Mouse (Mus musculus) forebrain, embryonic 14.5 days (tissue): ENCODE measurements around the gene Slc10a7. TPM values are rescaled to one million over a fixed set of nuclear protein-coding genes. Genes with fewer than 3 reads are reported as not detected.

ENCODE experiments used
- ATAC-seq: fragments of 200-750 bp; cut with Nextera tagmentation; 2 replicates; pipeline ENCODE4 v1.8.0; 2017; ENCODE audit warnings: mild to moderate bottlenecking, moderate library complexity
- DNase-seq: peaks from one replicate; pipeline ENCODE4 v3.0.0-alpha.2; 2015; ENCODE audit warnings: low spot score
- H3K27ac ChIP-seq: fragments of 300-500 bp; sonication (generic); 2 replicates; pipeline ENCODE4 v1.5.1; 2014; ENCODE audit warnings: low read depth, mild to moderate bottlenecking, control low read depth, low read length, moderate library complexity
- H3K27me3 ChIP-seq: fragments of 300-500 bp; sonication (generic); replicated peaks from 2 replicates; pipeline ENCODE4 v1.6.1; 2014; ENCODE audit warnings: low read length, control low read depth, mixed read lengths; ENCODE audit not compliant: control insufficient read depth, insufficient read depth
- H3K36me3 ChIP-seq: fragments of 300-500 bp; sonication (generic); 2 replicates; pipeline ENCODE4 v1.6.1; 2014; ENCODE audit warnings: low read length, control low read depth; ENCODE audit not compliant: control insufficient read depth, insufficient read depth
- H3K4me1 ChIP-seq: fragments of 300-500 bp; sonication (generic); 2 replicates; pipeline ENCODE4 v1.6.1; 2014; ENCODE audit warnings: antibody characterized with exemption, low read length, control low read depth; ENCODE audit not compliant: control insufficient read depth, insufficient read depth
- H3K4me2 ChIP-seq: fragments of 300-500 bp; sonication (generic); 2 replicates; pipeline ENCODE4 v1.6.1; 2014; ENCODE audit warnings: mild to moderate bottlenecking, control low read depth, low read length
- H3K4me3 ChIP-seq: fragments of 300-500 bp; sonication (generic); 2 replicates; pipeline ENCODE4 v1.5.1; 2014; ENCODE audit warnings: low read depth, low read length, control low read depth
- H3K9ac ChIP-seq: fragments of 300-500 bp; sonication (generic); 2 replicates; pipeline ENCODE4 v1.6.1; 2014; ENCODE audit warnings: mild to moderate bottlenecking, low read length, control low read depth, moderate library complexity
- H3K9me3 ChIP-seq: fragments of 300-500 bp; sonication (generic); replicated peaks from 2 replicates; pipeline ENCODE4 v1.6.1; 2016; ENCODE audit warnings: low read length, control low read depth, mixed read lengths; ENCODE audit not compliant: control insufficient read depth
- WGBS: fragments of 180-500 bp; shearing (Covaris S2); extraction: QIAGEN DNeasy Blood & Tissue Kit; methylation state at CpG from one replicate; pipeline ENCODE4 v1.1.7; 2014; 5-methylcytosine and 5-hydroxymethylcytosine counted together
- polyA plus RNA-seq: library from polyadenylated mRNA; unstranded; fragments of >200 nt; fragmentation: Nextera tagmentation; extraction: Ambion mirVana; gene quantifications from 2 replicates; pipeline ENCODE4 v1.2.1, GENCODE M21; 2014

The Slc10a7 gene
- polyA plus RNA-seq, 1 experiment from 2014 or later = 5.2 TPM

DNA sequence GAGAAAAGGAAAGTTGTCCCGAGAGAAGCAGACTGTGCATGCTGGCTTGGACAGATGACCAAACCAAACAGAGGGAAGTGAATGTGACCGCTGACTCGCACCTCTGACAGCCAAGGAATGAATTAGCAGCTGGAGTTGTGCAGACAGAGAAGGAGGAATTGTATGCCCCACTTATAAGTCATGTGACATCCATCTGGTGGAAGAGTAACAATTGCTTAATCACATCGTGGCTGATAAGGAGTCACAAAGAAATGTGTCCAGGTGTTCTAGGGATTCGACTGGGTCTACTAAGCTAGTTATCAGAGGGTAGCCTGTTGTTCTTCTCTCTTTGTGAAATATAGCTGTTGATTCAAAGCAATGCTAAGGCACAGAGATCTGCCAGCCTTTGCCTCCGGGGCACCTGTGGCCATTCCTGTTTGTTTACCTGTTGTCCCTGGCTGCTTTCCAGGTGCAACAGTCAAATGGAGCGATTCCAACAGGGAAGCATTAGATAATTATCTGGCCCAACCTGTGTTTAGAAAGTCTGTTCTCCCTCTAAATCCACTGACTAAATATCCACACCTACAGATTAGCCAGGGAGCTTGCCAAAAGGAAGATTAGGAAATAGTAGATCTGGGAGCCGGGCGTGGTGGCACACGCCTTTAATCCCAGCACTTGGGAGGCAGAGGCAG, 147.7 kb downstream of the Slc10a7 start:
- DNase-seq = no peak
- H3K9ac ChIP-seq = no peak overlapping the region
- no peaks in the 10 kb centered on the region for H3K27me3 ChIP-seq
- H3K9me3 ChIP-seq = no peaks in the 10 kb centered on the region
- H3K36me3 ChIP-seq = no peaks in the 10 kb centered on the region
- H3K4me2 ChIP-seq = no peak overlapping the region
- H3K4me1 ChIP-seq = no peaks in the 10 kb centered on the region
- 89% methylated on average over 10 of the region's 10 CpGs for WGBS
- H3K27ac ChIP-seq = no peak overlapping the region
- no peak overlapping the region for H3K4me3 ChIP-seq
- no peak for ATAC-seq

DNA sequence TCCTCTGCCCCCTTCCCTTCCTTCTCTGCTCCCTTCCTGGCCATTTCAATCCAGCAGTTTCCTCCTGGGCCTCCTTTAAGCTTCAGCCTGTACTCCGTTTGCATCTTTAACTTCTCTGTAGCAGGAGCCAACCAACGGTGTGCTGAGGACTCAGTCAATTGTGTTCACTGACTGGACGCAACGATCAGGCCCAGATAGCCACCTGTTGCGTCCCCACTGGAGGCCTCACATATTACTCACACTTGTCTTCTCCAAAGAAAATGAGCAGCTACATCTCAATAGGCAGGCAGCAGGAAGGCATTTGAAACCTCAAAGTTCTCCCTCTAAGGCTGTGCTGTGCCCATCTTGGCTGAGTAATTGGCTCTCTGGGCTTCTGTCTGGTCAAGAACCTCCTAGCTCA, 149.0 kb downstream of the Slc10a7 start:
- Histone ChIP-seq H3K4me1 (no peaks in the 10 kb centered on the region), H3K36me3 (no peaks in the 10 kb centered on the region), H3K9ac (no peak overlapping the region), H3K4me3 (no peak overlapping the region), H3K9me3 (no peaks in the 10 kb centered on the region), H3K4me2 (no peak overlapping the region), H3K27me3 (no peaks in the 10 kb centered on the region), H3K27ac (no peak overlapping the region)
- ATAC-seq (no peak), DNase-seq (no peak)
- 67% methylated on average over 5 of the region's 5 CpGs for WGBS

DNA sequence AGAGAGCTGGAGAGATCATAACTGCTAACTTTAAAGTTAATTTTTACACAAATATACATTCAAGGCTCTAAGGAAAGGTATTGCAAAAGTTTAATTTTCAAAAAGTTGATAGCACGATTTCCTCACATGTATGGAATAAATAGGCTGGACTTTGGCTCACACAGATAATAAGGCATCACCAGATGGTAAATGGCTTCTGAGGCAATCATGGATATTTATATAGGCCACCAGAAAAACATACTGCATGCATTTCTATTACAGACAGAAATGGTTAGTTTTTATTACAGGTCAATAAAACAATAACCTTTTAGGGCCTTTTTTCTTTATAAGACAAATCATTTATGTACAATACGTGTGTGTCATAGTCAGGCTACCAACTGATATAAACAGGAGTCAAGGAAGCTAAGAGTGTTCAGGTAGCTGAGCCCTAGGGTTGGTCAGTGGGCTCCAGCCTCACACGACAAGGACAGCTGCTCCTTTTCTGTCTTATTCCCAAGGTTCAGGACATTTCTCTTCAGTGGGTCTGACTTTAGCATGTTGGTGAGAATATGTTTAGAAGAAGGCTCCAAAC, 150.6 kb downstream of the Slc10a7 start:
- Histone ChIP-seq H3K27ac (no peak overlapping the region), H3K4me1 (no peaks in the 10 kb centered on the region), H3K9ac (no peak overlapping the region), H3K36me3 (no peaks in the 10 kb centered on the region), H3K27me3 (no peaks in the 10 kb centered on the region), H3K4me2 (no peak overlapping the region), H3K9me3 (no peaks in the 10 kb centered on the region), H3K4me3 (no peak overlapping the region)
- ATAC-seq = no peak
- no peak for DNase-seq
- 90% methylated on average over 3 of the region's 3 CpGs for WGBS

DNA sequence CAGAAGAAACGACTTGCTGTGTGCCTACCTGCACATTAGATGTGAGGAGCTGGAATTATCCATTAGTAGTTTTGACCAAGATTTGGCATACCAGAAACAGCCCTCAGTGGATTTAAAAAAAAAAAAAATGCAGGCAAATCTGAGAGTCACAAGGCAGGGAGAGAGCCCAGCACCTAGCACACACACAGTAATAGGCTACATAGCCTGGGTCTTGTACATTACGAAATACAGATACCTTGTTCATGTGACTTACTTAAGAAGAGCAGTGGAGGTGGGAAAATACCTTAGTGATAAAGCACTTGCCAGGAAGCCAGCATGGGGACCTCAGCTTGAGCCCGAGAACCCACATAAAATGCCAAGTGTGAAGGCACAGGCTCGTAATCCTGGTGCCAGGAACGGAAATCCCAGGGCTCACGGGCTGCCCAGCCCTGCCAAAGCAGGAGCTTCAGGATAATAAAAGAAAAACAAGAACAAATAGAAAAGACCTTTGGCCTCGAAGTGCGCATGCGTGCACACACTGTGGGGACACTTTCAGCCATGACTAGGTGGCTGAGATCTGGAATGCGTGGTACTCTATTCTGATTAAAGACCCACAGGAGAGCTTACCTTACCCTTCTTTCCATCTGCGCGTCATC, 155.3 kb downstream of the Slc10a7 start:
- Histone ChIP-seq H3K4me3 (no peak overlapping the region), H3K9ac (no peak overlapping the region), H3K9me3 (no peaks in the 10 kb centered on the region), H3K36me3 (no peaks in the 10 kb centered on the region), H3K27me3 (no peaks in the 10 kb centered on the region), H3K4me1 (no peaks in the 10 kb centered on the region), H3K4me2 (no peak overlapping the region), H3K27ac (no peak overlapping the region)
- 92% methylated on average over 12 of the region's 12 CpGs for WGBS
- no peak for ATAC-seq
- no peak for DNase-seq

DNA sequence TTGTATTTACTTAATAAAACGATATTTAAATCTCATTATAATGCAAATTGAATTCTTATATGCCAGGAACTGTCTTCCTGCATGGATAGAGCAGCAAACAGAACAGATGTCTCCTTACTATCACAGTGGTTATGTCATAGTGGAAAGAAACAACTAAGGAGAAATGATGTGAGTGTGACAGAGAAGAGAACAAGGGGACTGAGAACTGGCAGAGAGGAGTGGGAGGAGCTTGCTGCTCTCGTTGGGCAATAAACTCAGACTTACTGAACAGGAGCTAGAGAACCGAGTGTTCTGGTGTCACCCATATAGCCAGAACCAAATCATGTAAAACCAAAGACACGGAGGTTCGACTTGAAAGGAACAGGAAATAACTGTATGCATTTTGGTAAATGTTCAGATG, 158.3 kb downstream of the Slc10a7 start:
- Histone ChIP-seq H3K9me3 (no peaks in the 10 kb centered on the region), H3K27me3 (no peaks in the 10 kb centered on the region), H3K9ac (no peak overlapping the region), H3K4me2 (no peak overlapping the region), H3K4me1 (no peaks in the 10 kb centered on the region), H3K4me3 (no peak overlapping the region), H3K27ac (no peak overlapping the region), H3K36me3 (no peaks in the 10 kb centered on the region)
- no peak for ATAC-seq
- WGBS = 79% methylated on average over 5 of the region's 5 CpGs
- DNase-seq = no peak

DNA sequence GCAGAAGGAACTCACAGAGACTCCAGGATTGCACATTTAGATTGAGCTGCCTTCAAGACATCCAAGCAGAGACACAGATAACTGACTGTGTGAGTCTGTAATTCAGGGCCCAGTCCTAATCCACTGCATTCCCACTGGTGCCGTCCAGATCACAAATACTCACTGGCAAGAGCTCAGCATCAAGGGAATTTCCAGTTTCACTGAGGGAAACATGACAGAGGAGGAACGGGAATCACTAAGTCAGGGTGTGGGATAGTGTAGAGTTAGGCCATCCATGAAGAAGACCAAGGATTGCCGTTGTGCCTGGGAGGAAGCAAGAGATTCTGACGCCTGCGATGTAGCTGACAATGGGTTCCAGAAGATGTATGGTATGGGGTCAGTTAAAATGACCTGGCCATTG, 159.1 kb downstream of the Slc10a7 start:
- no peak for ATAC-seq
- no peaks in the 10 kb centered on the region for H3K9me3 ChIP-seq
- no peak for DNase-seq
- H3K9ac ChIP-seq = no peak overlapping the region
- no peak overlapping the region for H3K4me3 ChIP-seq
- H3K27ac ChIP-seq = no peak overlapping the region
- no peak overlapping the region for H3K4me2 ChIP-seq
- no peaks in the 10 kb centered on the region for H3K27me3 ChIP-seq
- no peaks in the 10 kb centered on the region for H3K36me3 ChIP-seq
- WGBS = 93% methylated on average over 5 of the region's 5 CpGs
- H3K4me1 ChIP-seq = no peaks in the 10 kb centered on the region

DNA sequence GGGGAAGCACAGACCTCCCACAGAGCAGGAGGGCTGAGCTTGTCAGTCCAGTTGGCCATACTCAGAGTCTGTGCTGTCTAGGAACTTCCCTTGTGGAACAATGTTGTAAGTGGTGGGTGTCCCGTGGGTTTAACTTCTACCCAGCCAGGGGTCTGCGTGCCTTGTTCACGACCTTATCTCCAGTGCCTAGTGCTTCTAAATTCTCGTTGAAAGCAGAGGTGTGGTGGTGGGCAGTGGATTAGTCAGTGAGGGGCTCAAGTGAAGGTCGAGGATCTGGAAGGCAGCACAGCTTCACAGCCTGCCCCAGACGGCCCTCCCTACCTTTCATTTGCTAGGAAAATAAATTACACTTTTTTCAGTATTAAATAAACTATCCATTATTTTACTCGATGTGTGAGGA, 161.1 kb downstream of the Slc10a7 start:
- DNase-seq (no peak), ATAC-seq (no peak)
- 95% methylated on average over 7 of the region's 7 CpGs for WGBS
- Histone ChIP-seq H3K27me3 (no peaks in the 10 kb centered on the region), H3K9ac (no peak overlapping the region), H3K9me3 (no peaks in the 10 kb centered on the region), H3K4me3 (no peak overlapping the region), H3K27ac (no peak overlapping the region), H3K36me3 (no peaks in the 10 kb centered on the region), H3K4me1 (no peaks in the 10 kb centered on the region), H3K4me2 (no peak overlapping the region)

DNA sequence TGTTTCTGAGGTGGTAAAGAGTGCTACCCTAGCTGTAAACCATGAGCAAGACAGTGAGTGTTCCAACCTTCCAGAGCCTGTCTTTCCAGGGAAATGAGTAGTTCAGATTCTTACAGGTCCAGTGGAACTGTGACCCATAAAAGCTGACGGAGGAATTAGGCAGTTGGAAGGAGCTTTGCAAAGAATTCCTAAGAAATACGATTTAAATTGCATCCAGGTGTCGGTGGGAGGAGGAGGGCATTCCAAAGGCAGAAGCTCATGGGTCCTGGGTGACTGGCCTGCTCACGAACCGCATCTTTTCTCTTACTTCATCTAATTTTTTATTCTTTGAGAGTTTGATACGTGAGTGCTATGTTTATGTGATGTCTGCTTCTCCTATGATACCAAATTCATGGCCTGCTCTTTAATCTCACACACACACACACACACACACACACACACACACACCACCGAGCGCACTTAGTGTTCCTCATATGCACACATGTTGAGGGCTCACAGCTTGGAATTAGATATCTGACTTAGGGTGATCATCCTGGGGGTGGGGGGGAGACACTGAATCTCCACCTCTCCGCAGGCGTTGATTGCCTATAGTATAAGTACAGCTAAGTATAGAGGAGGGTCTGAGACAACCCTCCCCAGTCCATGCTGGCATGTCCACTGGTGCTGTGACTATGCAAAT, 169.5 kb downstream of the Slc10a7 start:
- Histone ChIP-seq H3K27me3 (no peaks in the 10 kb centered on the region), H3K4me2 (no peak overlapping the region), H3K9me3 (no peaks in the 10 kb centered on the region), H3K4me1 (no peaks in the 10 kb centered on the region), H3K4me3 (no peak overlapping the region), H3K27ac (no peak overlapping the region), H3K9ac (no peak overlapping the region), H3K36me3 (no peaks in the 10 kb centered on the region)
- ATAC-seq (no peak), DNase-seq (no peak)
- WGBS = 89% methylated on average over 10 of the region's 10 CpGs

DNA sequence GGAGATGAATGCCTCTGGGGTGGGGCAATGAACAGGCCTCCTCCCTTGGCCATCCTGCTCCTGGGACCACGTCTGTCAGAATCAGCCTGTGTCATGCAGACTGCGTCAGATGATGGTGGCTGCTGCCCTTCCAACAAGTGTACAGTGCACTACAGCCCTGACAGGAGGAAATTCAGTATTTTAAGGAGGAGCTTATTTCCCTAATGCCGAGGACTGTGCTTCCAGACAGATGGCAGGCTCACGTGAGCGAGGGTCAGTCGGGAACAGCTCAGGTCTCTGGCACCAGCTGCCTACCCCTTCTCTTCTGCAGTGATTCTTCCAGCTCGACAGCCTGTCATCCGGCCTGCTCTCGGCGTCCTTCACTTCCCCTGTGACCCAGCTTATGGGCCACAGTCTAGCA, 181.6 kb downstream of the Slc10a7 start:
- H3K27me3 ChIP-seq = no peaks in the 10 kb centered on the region
- no peak overlapping the region for H3K4me3 ChIP-seq
- H3K9ac ChIP-seq = no peak overlapping the region
- H3K27ac ChIP-seq = no peak overlapping the region
- ATAC-seq (peak; percentile 70), DNase-seq (no peak)
- H3K4me1 ChIP-seq = peaks cover 3% of the 10 kb centered on the region; the same call in 1 of the 2 replicates
- 43% methylated on average over 10 of the region's 10 CpGs for WGBS
- no peaks in the 10 kb centered on the region for H3K9me3 ChIP-seq
- H3K36me3 ChIP-seq = no peaks in the 10 kb centered on the region
- H3K4me2 ChIP-seq = no peak overlapping the region
